In the genomic region with DNA sequence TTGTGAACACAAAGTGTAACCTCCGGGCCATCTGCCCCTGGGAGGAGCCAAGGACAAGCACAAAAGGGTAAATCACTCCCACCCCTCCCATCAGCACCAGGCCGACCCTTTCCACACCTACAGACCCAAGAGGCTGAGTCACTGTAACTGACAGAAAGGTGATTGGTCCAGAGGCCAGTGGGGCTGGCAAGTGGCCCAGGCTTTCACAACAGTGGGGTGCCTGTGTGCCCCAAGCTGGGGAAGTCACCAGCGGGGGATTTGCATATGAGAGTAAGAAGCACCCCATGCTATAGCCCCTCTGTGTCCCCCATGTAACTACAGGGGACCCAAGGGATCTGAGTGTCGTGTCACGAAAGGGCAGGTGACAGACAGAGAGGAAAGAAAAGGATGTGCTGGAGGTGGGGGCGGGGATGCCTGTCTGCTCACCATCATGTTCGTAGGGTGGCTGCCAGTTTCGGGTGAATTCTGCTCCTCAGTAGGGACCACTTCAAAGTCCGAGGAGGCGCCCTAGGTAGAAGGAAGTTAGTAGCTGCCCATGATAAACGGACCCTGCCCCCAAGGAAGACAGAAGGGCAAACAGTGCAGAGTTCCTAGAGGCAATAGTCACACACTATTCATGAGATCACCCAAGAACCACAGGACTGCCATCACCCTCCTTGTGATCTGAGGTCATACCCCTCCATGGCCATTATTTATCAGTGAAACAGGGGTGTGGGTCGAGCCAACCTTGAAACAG, we compare ENCODE assay signal across 7 mouse cellular contexts. TPM values are rescaled to one million over a fixed set of nuclear protein-coding genes. Genes with fewer than 3 reads are reported as not detected.
DNase-seq lines count a peak whose midpoint lies in the region; ATAC-seq lines count a peak whose summit lies in the region.

No protein-coding gene starts in this region.

- peaks cover 16% of the 10 kb centered on the region for H3K36me3 ChIP-seq in intestine, embryonic 16.5 days (ENCODE audit: control insufficient read depth, insufficient read depth, low read length)
- peaks cover 25% of the 10 kb centered on the region for H3K36me3 ChIP-seq in hindbrain, embryonic 14.5 days (replicated peaks; ENCODE audit: control insufficient read depth, insufficient read depth)

- WGBS in intestine, embryonic 16.5 days, result 31% methylated on average over 12 of the region's 12 CpGs
- 35% methylated on average over 12 of the region's 12 CpGs for WGBS in hindbrain, embryonic 14.5 days

- no peaks in the 10 kb centered on the region for H3K9me3 ChIP-seq in intestine, embryonic 16.5 days (ENCODE audit: control insufficient read depth, low read length)
- no peaks in the 10 kb centered on the region for H3K9me3 ChIP-seq in hindbrain, embryonic 14.5 days (ENCODE audit: control insufficient read depth, low read length)

- H3K9ac ChIP-seq in intestine, embryonic 16.5 days (ENCODE audit: low read depth, low read length), result 0 out of 2 replicates have a peak overlapping the region, but pooled peaks have one; percentile 22
- no peak overlapping the region for H3K9ac ChIP-seq in hindbrain, embryonic 14.5 days

- peak; percentile 38 to 43 for DNase-seq in spleen, postnatal 36 days (ENCODE audit: low spot score in 2 of 2)
- DNase-seq in spleen, adult 12 weeks (ENCODE audit: low spot score), result no peak
- peak; percentile 61 to 75 for DNase-seq in spleen, postnatal 4 days (ENCODE audit: low spot score in 2 of 2)
- no peak for DNase-seq in left cerebral cortex, adult 9 months (ENCODE audit: low spot score in 2 of 2)
- no peak for DNase-seq in hindbrain, embryonic 14.5 days (ENCODE audit: low spot score)

- no peak overlapping the region for H3K4me3 ChIP-seq in intestine, embryonic 16.5 days (ENCODE audit: low read length)
- H3K4me3 ChIP-seq in hindbrain, embryonic 14.5 days (replicated peaks; ENCODE audit: low read length), result no peak overlapping the region

- H3K27ac ChIP-seq in intestine, embryonic 16.5 days (ENCODE audit: low read length), result peak overlapping the region; percentile 52
- H3K27ac ChIP-seq in hindbrain, embryonic 14.5 days, result no peak overlapping the region

- H3K4me1 ChIP-seq in intestine, embryonic 16.5 days (ENCODE audit: control insufficient read depth, insufficient read depth, low read length), result peaks cover 22% of the 10 kb centered on the region
- H3K4me1 ChIP-seq in hindbrain, embryonic 14.5 days (replicated peaks; ENCODE audit: control insufficient read depth, insufficient read depth, low read length), result peaks cover 5% of the 10 kb centered on the region; the same call in 1 of the 2 replicates

- H3K4me2 ChIP-seq in intestine, embryonic 16.5 days (ENCODE audit: low read depth, low read length), result no peak overlapping the region
- H3K4me2 ChIP-seq in hindbrain, embryonic 14.5 days (replicated peaks), result no peak overlapping the region

- ATAC-seq in activated CD4-positive, CD25-positive, alpha-beta regulatory T cell, adult 4 months, result peak; percentile 16
- peak; percentile 89 for ATAC-seq in intestine, embryonic 16.5 days
- ATAC-seq in hindbrain, embryonic 14.5 days (ENCODE audit: low FRiP score), result no peak

- H3K27me3 ChIP-seq in intestine, embryonic 16.5 days (replicated peaks; ENCODE audit: control insufficient read depth, insufficient read depth, low read length), result no peaks in the 10 kb centered on the region
- H3K27me3 ChIP-seq in hindbrain, embryonic 14.5 days (ENCODE audit: control insufficient read depth, insufficient read depth, low read length), result no peaks in the 10 kb centered on the region

RNA-seq across cellular contexts. Expression of a gene that starts 26.5 kb away (rescaled TPM):
- polyA plus RNA-seq in activated CD4-positive, CD25-positive, alpha-beta regulatory T cell, adult 4 months (2017; shearing (Covaris generic)), result 10 to 100 TPM; 81.5 to 98.2 TPM
- 27.2 and 28.1 TPM in 2 replicates for polyA plus RNA-seq in intestine, embryonic 16.5 days (2015; fragmentation: Nextera tagmentation; extraction: Ambion mirVana)
- polyA plus RNA-seq in hindbrain, embryonic 14.5 days (2014; fragmentation: Nextera tagmentation; extraction: Ambion mirVana), result 15.8 and 17.0 TPM in 2 replicates

RNA-seq across cellular contexts. Expression of a gene that starts 34.0 kb away (rescaled TPM):
- polyA plus RNA-seq in activated CD4-positive, CD25-positive, alpha-beta regulatory T cell, adult 4 months (2017; shearing (Covaris generic)), result 1 to 10 TPM in 1 of 2 experiments, under 1 TPM in 1; 0.90 to 1.1 TPM
- polyA plus RNA-seq in intestine, embryonic 16.5 days (2015; fragmentation: Nextera tagmentation; extraction: Ambion mirVana), result 511 and 784 TPM in 2 replicates
- 67.6 and 73.6 TPM in 2 replicates for polyA plus RNA-seq in hindbrain, embryonic 14.5 days (2014; fragmentation: Nextera tagmentation; extraction: Ambion mirVana)

Comparison
In these comparisons a context has a peak if more than half of its experiments do, and no peak if none do; other contexts are left out.
1. DNase-seq: peak in spleen, postnatal 36 days (2 of 2) and spleen, postnatal 4 days (2 of 2); none in spleen, adult 12 weeks (single experiment), left cerebral cortex, adult 9 months (0 of 2) and hindbrain, embryonic 14.5 days (single experiment).
2. RNA of a gene that starts 34.0 kb away (polyA plus RNA-seq): 511 to 784 TPM in intestine, embryonic 16.5 days and 67.6 to 73.6 TPM in hindbrain, embryonic 14.5 days; 0.90 to 1.1 TPM in activated CD4-positive, CD25-positive, alpha-beta regulatory T cell, adult 4 months; every median in the first group is over 10 times any median in the second.